Mouse (Mus musculus) MN1 (cell line): ENCODE data around the gene Slc36a2.

Experiments used
- DNase-seq: peaks from one replicate; pipeline ENCODE4 v3.0.0-alpha.2; 2016; ENCODE audit warnings: low spot score

The Slc36a2 gene

DNA sequence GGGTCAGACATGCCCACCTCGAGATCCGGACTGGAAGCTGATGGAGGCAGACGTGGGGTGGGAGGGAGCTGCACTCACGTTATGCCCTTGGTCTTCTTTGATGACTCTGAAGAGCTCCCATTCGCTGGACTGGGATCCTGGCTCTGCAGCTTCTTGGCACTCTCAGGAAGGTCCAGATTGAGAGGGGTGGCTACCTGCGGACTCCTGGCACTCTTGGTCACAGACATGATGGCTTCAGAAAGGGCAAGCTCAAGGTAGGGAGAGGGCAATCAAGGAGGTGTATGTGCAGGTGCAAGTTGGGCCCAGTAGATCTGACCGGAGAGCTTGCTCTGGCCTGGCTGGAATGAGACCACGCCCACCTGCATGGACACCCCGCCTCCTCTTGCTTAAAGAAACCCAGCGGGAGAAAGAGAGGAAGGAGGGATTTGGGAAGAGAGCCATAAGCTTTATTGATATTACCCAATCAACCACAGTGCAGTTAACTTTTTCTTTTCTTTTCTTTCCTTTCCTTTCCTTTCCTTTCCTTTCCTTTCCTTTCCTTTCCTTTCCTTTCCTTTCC, at the start of gene Slc36a2:
Gene Slc36a2 (minus strand): TSS at position 345 of the 559 bp plus-strand sequence.
- no peak for DNase-seq

DNA sequence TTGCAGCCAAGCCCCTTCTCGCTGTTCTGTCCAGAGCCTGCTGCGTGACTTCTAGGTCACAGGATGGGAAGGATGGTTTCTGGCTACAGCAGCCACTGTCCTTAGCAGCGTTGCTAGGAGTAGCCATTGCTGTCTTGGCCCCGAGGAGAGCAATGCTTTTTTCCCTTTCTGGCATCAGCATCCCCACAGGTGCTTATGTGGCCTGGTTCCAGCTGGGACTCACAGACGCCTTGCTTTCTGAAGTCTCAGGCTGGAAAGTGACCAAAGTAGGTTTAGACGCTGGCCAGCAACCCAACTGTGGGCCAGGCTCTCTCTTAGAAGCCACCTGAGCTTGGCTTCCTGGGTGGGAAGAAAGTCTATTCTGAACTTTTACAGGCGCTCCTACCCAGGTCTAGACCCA, 49.4 kb upstream of the Slc36a2 start:
- DNase-seq, result peak; percentile 56

DNA sequence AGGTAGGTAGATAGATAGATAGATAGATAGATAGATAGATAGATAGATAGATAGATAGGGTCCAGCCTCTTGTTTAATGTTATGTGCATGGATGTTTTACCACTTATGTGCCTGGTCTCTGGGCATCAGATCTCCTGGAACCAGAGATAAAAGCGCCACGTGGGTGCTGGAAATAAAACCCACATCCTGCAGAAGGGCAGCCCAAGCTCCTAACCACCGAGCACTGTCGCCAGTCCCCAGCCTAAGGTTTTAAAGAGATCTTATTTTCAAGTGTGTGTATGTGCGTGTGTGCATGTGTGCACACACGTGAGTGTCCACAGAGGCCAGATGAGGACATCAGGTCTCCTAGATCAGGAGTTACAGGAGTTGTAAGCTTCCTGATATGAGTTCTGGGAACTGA, 46.2 kb upstream of the Slc36a2 start:
- DNase-seq, result no peak

DNA sequence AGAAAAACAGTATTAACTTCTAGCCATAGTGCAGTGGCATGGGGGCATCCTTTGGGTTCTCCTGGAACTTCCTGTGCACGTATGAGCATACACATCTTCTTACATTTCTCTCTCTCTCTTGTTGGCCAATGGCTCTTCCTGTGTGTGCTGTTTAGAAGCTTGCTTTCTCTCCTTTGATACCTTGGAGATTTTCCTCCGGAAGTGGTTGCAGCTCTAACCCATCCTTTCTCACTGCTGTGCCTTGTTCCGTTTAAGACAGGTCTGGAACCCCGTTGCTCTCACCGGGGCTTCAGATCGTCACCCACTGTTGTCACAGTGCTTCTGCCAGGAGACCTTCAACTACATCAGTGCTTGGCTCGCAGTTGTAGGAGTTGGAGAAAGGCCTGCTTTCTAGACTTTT, 36.4 kb upstream of the Slc36a2 start:
- no peak for DNase-seq

DNA sequence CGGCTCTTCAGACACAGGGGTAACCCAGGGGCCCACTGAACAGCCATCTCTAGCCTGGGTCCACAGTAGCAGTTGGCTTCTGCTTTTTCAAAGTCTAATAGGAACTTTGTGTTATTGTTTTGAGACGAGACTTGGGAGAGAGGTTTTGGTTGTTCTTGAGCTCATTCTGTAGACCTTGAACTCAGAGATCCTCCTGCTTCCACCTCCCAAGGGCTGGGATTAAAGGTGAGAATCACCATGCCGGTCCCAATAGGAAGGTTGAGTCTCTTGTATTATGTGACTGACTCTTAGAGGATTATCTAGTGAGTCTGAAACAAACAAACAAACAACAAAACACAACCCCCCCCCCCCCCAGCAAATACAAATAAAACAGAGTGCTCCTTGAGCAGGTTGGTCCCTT, 33.6 kb upstream of the Slc36a2 start:
- no peak for DNase-seq

DNA sequence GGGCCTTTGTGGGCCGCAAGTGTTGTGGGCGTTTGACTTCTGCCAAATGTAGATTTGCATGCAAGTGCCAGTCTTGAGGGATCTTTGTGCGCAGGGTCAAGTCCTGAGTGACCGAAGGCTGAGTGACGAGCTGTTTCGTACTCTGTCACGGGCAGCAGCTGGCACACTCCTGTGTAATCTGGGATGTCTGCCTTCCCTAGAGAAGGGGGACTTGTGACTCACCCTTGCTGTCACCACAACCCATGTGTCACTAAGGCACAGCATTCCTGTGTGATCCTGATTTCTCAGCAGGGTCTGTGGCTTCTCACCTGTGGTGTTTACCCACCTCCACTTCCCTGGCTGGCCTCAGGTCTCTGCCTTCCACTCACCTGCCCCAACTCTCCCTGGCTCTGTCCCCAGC, 33.0 kb upstream of the Slc36a2 start:
- no peak for DNase-seq

DNA sequence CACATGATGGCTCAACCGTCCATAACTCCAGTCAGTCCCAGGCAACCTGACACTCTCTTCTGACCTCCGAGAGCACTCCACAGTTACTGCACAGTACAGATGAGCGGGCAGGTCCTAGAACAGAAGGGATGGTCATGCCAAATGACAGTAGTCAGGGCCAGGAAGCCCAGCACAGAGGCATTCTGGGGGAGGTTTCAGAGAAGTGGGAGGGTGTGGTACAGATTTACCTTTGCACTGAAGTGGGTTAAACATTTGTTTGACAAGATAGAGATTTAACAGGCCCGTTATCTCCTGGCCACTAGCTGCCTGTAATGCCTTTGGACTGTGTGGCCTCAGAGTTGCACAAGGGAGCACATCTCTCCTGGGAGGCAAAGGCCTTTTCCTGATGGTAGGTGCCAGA, 32.5 kb upstream of the Slc36a2 start:
- no peak for DNase-seq

DNA sequence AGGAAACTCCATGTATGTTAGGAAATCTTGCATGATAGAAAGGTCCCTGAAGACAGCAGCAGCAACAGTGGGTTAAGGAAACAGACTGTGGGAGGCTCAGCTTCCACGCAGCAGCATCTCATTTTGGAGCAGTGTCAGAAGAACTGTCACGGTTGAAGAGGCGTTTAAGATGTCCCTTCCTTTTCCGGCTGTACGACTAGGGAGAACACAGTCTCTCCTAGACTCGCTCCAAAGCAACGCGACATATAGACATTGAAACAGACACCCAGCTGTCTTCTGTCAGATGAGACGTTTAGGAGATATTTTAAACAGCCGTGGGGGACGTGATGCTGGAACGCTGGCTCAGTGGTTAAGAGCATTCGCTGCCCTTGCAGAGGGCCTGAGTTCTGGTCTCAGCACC, 32.0 kb upstream of the Slc36a2 start:
- no peak for DNase-seq

DNA sequence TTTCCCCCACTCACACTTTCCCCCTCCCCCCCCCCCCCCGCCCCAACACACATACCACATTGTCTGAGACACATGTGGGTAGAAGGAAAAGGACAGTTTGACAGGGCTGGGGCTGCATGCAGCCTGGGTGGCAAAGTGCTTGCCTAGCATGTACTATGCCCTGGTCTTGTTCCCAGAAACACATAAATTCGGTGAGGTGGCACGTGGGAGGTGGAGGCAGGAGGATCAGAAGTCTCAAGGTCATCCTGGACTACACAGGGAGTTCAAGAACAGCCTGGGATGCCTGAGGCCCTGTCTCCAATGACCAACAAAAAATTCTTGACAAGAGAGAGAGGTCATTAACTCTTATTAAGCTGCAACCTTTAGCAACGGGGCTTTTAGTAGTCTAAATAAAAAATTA, 31.2 kb upstream of the Slc36a2 start:
- no peak for DNase-seq

DNA sequence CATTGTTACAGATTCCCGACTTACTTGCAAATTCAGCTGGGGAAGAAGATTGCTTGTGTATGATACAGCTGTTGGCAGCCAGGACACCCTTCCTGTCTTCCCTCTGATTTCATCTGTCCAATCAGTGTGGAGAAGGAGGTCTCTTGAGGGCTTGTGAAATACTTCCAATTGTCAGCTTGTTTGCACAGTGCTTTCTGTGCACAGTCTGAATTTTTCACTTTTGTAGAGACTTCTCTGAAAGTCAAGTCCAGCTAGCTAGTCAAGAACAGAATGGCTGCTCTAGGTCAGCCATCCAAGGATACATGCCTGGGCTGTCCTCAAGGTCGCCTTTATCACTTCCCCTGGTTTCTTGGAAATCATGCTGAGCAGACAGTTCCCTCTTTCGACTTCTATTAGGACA, 30.1 kb upstream of the Slc36a2 start:
- no peak for DNase-seq

DNA sequence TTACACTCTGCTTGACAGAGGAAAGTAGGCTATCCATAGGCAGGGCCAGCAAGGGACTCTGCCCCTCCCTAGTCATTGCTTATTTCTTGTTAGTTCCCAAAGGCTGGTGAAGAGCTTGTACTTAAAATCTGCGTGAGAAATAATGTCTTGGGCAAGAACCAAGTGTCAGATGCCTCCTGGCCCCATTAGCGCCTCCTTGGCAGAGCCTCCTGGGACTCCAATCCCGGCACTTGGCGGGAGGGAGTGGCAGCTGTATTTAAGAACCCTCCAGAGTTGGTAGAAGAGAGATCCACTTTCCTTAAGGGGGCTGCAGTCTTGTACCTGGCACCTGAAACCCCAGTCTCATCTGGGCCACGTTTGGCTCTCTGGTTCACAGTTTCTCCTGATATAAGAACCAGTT, 29.3 kb upstream of the Slc36a2 start:
- DNase-seq, result no peak

DNA sequence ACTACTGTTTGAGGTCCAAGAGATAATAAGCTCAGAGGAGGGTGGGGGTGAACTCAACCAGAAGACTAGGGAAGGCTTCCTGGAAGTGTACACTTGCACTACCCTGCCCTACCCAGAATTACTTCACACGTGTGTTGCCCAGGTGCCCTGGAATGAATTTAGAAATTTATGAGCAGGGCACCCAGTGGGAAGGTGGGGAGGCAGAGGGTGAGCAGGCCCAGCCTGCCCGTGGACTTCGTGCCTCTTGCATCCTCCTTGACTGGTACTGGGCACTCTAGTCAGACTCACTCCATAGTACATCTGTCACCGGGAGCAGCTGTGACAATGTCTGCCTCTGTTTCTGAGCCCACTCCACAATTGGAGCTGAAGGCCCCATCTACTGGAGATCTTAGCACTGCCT, 28.6 kb upstream of the Slc36a2 start:
- DNase-seq, result no peak

DNA sequence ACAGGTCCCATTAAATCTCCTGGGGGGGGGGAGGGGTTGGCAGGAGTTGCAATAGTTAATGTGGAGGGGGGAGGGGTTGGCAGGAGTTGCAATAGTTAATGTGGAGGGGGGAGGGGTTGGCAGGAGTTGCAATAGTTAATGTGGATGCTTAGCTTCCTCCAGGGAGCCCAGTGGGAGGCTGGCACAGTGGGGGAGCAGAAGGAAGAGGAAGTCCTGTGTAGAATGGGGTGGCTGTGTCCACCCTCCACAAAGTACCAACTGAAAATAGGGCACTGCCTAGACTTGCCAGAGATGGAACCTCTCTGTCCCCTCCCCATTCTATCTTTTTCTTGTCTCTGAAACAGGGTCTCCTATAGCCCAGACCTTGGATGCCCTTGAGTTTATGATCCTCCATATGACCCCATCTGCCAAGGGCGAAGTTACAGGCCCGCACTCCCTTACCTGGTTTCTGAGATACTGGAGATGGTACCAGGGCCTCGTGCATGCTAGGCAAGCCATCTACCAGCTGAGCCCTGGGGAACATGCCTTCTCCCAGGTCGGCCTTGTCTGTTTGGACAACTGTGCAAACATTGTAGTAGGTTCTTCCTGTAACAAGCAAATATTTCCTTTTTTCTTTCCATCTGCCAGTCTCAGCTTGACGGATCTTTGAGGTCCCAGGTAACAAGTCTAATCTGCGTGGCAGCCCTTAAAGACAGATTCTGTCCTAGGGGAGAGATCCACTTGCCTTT, 24.9 kb upstream of the Slc36a2 start:
- no peak for DNase-seq

DNA sequence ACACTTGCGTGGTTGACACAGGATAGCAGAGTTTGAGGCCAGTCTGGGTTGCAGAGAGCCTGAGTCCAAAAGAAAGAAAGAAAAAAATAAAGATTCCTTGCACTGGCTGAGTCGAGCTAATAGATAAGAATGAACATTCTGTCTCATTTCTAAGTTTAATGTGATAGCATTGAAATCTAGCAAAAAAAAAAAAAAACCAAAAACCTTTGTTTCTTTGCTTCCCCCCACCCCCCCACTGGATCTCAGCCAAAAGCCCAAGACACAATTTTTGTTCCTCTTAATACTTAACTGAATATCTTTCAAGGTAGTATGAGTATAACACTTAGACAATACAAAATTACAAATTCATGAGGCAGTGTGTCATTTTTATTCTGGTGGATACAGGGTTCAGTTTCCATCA, 24.2 kb upstream of the Slc36a2 start:
- no peak for DNase-seq

DNA sequence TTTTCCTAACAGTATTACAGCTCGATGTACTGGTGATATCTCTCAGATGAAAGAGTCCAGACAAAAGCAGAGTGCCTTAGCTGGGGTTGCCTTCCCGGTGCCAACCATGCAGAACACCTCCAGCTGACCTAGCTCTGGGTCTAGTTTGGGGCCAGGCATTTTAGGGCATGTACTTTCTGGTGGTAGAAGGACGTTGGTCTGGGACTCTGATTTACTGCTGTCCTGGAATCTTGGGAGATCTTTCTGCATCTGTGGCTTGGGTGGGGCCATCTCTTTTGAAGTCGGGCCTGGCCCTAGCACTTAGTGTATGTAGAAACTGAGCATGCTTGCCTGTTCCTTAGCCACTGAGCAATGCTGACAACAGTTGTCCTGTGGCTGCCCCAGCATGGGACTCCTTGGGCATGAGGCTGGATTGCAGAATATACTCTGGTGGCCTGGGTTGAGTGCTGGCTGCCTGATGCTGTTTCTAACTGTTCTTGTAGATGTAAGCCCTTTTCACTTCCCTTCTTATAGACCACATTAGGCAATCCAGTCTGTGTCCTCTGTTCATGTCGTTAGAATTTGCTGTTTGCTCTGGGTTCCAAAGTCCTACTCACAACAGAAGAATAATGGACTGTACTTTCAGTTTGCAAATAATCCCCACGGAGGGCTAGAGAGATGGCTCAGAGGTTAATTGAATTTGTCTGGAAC, 23.3 kb upstream of the Slc36a2 start:
- peak; percentile 83 for DNase-seq

DNA sequence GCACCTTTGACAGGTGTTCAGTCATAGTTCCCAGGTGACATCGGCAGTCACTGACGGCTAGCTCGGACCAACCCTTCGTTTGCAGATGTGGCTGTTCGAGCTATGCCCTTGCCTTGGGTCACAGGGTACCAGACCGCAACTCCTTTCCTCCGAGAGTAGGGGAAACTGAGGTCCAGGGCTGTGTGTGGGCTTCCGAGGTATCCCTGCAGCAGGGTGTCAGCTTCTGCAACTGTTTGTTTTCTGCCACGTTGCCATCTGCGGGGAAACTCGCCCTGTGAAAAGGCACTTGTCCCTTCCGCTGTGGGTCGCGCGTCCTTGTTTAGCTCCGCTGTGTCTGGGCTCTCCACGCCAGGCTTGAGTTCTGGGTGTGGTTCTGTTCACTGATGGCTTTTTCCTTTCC, 19.7 kb upstream of the Slc36a2 start:
- DNase-seq, result peak; percentile 60

DNA sequence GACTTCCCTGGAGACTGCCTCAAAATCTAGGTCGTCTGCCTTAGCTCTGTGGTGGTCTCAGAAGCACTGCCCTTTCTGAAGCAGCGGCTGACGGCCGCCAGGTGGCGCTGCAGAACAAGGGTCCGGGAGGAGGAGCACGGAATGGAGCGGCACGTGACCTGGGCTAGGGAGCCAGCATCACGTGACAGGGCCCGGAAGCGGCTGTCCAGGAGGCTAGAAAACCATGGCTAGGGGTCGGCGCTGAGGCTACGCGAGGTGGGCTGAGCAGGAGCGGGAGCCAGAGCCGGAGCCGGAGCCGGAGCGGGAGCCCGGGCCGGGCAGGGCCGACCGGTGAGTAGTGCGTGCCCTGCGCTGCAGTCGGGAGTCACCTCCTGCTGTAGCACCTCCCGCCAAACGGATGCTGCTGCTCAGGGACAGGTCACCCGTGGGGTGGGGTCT, 19.3 kb upstream of the Slc36a2 start, which contains the start of gene Slc36a1:
Gene Slc36a1 (plus strand): TSS at position 192 of the 438 bp plus-strand sequence.
- DNase-seq, result peak; percentile 98

DNA sequence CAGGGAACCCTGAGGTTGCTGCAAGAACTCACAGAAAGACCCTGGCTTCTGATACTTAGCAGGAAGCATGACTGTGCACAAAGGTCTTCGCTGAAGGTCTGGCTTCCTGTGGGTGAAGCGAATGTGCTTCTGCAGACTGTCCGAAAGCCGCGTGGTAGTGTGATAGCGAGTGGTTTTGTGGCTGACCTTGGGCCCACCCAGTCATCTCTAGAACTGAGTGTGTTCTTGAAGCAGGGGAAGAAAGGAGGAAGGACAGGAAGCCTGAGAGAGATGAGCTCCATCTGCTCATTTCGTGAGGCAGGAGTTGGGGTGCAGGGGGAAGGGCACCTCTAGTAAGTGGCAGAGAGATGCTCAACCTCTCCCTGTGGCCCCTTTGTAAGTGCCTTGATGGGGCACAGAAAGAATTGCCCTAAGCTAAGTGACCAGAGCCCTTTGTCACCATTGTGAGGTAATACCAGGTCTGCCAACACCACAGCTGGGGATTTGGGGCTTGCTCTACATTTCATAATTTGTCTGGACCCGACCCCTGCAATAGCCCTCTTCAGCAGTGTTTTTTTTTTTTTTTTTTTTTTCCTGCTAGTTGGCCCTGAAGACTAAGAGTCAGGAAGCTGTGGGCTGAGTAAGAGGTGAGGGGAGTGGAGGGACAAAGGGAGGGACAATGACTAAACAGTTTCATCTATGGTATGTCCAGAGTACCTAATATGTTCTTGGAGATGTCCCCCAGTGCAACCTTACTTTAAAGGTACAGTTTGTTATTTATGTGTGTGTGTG, 13.0 kb upstream of the Slc36a2 start:
- DNase-seq, result no peak

DNA sequence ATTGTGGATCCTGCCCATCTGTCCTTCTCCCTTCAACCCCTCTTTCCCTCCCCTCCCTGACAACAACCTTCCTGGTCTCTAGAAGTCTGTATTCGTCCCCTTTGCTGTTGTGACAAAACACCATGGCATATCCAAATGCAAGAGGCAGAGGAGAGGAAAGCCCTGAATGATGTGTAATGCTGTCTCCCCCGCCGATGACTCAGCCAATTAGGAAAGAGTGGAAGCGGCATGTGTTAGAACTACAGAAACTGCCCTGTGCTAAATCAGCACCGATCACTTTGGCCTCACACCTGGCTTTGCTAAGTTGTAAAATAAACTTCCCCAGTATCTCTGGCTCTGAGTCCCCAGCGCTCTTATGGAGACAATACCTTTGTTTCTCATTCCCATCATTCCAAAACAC, 12.2 kb upstream of the Slc36a2 start:
- peak; percentile 60 for DNase-seq

DNA sequence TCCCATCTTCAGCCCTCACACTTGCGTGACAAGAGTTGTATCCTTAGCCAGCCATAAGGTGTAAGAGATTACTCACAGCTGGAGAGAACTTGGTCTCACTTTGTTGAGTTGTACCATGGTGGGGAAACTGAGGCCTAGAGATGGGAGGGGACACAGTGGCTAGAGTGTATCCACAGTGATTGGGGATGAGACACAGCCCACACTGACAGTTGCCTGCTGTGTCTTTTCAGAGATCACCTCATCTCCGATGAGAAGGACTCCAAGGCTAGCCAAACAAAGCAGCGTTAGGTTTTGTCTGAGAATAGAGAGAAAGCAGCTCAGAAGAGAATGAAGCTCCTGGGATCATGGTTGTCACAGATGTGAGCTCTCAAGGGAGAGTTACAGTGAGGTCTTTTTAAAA, 5.3 kb upstream of the Slc36a2 start:
- no peak for DNase-seq

DNA sequence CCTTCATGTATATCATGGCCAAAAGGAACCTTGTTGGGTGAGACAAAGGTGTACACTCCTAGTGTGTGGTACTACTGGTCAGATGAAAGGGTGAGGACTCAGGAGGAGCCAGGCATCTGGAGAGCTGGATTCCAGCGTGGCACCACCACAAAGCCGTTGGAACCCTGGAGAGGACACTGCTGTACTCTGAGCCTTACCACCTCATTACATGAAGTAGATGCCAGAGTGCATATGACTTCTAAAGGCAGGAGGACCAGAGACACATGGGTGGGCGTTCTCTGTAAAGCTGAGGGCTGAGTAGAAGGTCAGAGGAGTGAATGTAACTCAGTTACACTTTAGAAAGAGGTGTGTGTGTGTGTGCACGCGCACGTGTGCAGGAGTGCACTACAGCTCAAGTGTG, 2.9 kb upstream of the Slc36a2 start:
- no peak for DNase-seq

DNA sequence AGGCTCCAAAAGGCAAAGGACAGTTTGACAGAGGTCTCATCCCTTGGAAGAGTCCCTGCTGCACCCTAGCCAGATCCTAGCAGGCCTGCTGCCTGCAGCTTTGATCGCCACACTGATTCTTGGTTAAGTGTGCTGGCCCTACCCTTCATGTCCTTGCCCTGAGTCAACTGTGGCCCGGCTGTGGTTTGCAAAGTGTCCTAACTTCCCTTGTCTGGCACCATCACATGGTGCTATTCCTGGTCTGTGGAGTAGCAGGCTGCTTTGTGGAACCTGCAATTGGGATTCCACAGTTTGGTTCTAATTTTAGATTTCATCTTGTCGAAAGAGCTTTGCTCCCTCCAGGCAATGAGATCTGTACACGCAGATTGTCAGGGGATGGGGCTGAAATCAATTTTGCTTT, 2.4 kb upstream of the Slc36a2 start:
- DNase-seq, result no peak

DNA sequence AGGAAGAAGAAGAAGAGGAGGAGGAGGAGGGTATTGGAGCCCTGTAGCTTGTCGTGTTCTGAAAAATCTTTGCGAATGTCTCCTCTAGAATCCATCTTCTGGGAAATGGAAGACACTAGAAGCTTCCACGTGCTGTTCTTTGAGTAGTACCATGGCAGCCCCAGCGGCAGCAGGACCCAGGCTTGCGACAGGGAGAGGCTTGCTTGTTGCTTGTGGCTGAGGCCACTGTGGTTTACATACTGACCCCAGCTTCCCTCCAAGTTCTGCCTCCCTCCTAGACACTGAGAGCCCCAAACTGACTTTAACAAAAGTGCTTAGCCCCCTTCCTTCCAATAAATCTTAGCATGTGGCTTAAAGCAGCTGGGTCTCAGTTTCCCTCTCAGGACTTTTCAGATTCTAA, 631 bp downstream of the Slc36a2 start:
- DNase-seq, result no peak
